Mouse (Mus musculus): ENCODE measurements around the gene Coq6.
A peak's percentile ranks its signal among the peaks of the same experiment; 100 is the strongest.

Gene Coq6

GRCm38 (mm10) chr12:84396947-84397679 is 35.7 kb downstream of the Coq6 start:
- no peak for DNase-seq

- no peak for DNase-seq
Observed at GRCm38 (mm10) chr12:84397685-84398084, 36.2 kb downstream of the Coq6 start.

GRCm38 (mm10) chr12:84398629-84399028 is 37.2 kb downstream of the Coq6 start:
- DNase-seq = no peak

GRCm38 (mm10) chr12:84399135-84399534 is 37.7 kb downstream of the Coq6 start:
- DNase-seq = no peak

GRCm38 (mm10) chr12:84399663-84400062 is 38.2 kb downstream of the Coq6 start:
- no peak for DNase-seq

GRCm38 (mm10) chr12:84400068-84400467 is 38.6 kb downstream of the Coq6 start:
- no peak for DNase-seq

- DNase-seq = no peak
Observed at GRCm38 (mm10) chr12:84400653-84401052, 39.2 kb downstream of the Coq6 start.

- no peak for DNase-seq
Observed at GRCm38 (mm10) chr12:84402923-84403322, 41.5 kb downstream of the Coq6 start.

- DNase-seq = no peak
Observed at GRCm38 (mm10) chr12:84404541-84404940, 43.1 kb downstream of the Coq6 start.

- no peak for DNase-seq
Observed at GRCm38 (mm10) chr12:84407259-84407658, 45.8 kb downstream of the Coq6 start.

GRCm38 (mm10) chr12:84407874-84408818 is 46.7 kb downstream of the Coq6 start:
- peak; percentile 89 to 92 for DNase-seq

- DNase-seq = peak; percentile 93
Observed at GRCm38 (mm10) chr12:84408819-84409507, 47.5 kb downstream of the Coq6 start, which contains the start of the genes Entpd5 and Bbof1. TSS of gene Entpd5 (minus strand) at chr12:84409029. TSS of gene Bbof1 (plus strand) at chr12:84409071.

GRCm38 (mm10) chr12:84416834-84417604 is 55.6 kb downstream of the Coq6 start, which contains the start of gene Rnf113a2:
TSS of gene Rnf113a2 (plus strand) at chr12:84417196.
- peak; percentile 86 to 89 for DNase-seq

- DNase-seq = no peak
Observed at GRCm38 (mm10) chr12:84417605-84417922, 56.1 kb downstream of the Coq6 start.

Measured in B cell, adult 2 months (primary cell).